Mouse (Mus musculus) inflammation-experienced regulatory T-cells, adult 6 months (primary cell): Measurements from ENCODE around the gene Ifit1. TPM values are rescaled to one million over a fixed set of nuclear protein-coding genes. Genes with fewer than 3 reads are reported as not detected.

ENCODE experiments used
- ATAC-seq: one replicate; pipeline ENCODE4 v1.8.0; 2017
- polyA plus RNA-seq, 3 experiments: library from polyadenylated mRNA; unstranded; fragments of 100-300 nt; shearing (Covaris generic); gene quantifications; one replicate each; pipeline ENCODE4 v1.2.1; 2017

Ifit1 gene
- polyA plus RNA-seq, 3 experiments from 2014 or later, result 33.8 to 38.0 (median 34.8) TPM

GRCm38 (mm10) chr19:34656511-34657298 is 16.0 kb downstream of the Ifit1 start:
- no peak for ATAC-seq

GRCm38 (mm10) chr19:34662067-34662507 is 21.4 kb downstream of the Ifit1 start:
- peak; percentile 95 for ATAC-seq

- ATAC-seq, result no peak
Observed at GRCm38 (mm10) chr19:34662740-34663139, 22.1 kb downstream of the Ifit1 start.

GRCm38 (mm10) chr19:34666127-34666526 is 25.5 kb downstream of the Ifit1 start:
- no peak for ATAC-seq

DNA sequence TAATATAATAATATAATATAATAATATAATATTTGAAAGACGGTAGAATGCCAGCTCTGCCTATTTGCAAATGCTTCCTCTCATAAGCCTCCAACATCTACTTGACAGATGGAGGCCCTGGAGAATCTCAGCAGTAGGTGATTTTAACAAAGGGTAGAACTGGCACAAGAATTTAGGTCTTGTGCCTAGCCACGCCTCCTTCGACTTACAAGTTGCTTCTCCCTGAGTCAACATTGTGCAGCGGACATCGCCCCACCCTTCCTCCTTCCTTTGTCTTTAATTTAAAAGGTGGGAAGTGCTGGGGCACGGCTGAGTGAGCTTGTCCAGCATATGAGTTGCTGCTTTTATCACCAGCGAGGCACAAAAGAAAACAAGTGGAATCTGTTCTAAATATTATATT is 32.8 kb downstream of the Ifit1 start:
- ATAC-seq, result no peak

GRCm38 (mm10) chr19:34678428-34678827 is 37.8 kb downstream of the Ifit1 start:
- no peak for ATAC-seq

DNA sequence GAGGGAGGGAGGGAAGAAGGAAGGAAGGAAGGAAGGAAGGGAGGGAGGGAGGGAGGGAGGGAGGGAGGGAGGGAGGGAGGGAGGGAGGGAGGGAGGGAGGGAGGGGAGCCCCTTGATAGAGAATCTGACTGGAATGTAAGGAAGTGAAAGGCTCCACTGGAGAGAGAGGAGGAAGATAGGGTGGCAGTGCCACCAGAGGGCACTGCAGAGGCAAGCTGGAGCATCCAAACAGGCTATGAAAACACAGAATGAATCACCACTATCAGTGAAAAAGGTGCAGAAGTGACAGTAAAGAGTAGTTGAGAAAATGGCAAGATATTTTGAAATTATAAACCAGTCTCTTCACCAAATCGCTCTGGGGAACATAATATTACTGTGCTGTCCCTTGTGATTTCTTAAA is 44.2 kb downstream of the Ifit1 start:
- ATAC-seq, result no peak

GRCm38 (mm10) chr19:34685530-34685929 is 44.9 kb downstream of the Ifit1 start:
- ATAC-seq, result no peak

GRCm38 (mm10) chr19:34691402-34691801 is 50.7 kb downstream of the Ifit1 start:
- no peak for ATAC-seq

DNA sequence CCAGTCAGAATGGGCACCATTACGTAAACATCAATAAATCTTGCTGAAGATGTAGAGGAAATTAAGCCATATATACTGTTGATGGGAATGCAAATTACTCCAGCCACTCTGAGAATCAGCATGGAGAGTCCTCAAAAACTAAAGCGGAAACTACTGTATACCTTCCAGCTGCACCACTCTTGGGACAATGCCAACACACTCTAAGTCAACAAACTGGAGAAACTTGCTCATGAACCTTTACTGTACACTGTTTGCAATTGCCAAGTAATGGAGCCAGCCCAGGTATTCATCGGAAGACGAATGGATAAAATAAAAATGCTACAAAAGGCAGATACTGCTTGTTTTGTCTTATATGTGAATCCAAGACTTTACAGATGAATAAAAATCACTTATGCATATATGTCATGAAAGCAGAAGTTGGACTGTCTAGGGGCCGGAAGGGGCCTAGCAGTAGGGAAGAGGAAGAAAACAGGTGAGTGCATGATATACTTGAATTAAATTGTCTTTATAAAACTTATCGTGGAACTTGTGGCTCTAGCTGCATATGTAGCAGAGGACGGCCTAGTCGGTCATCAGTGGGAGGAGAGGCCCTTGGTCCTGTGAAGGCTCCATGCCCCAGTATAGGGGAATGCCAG is 55.8 kb downstream of the Ifit1 start:
- ATAC-seq, result no peak

- no peak for ATAC-seq
Observed at GRCm38 (mm10) chr19:34697461-34697860, 56.8 kb downstream of the Ifit1 start.

- no peak for ATAC-seq
Observed at GRCm38 (mm10) chr19:34698432-34698831, 57.8 kb downstream of the Ifit1 start.

- no peak for ATAC-seq
Observed at GRCm38 (mm10) chr19:34698852-34699251, 58.2 kb downstream of the Ifit1 start.

GRCm38 (mm10) chr19:34699300-34699699 is 58.6 kb downstream of the Ifit1 start:
- no peak for ATAC-seq

Other genes starting within 250 kb of the Ifit1 start
- under 1 TPM in 1 of 3 experiments, not detected in 2; 0.26 TPM for gene Ch25h, start 165.7 kb upstream of the Ifit1 start, polyA plus RNA-seq
- 10 to 100 TPM; 64.4 to 96.0 (median 93.8) TPM for gene Lipa, start 113.4 kb upstream of the Ifit1 start, polyA plus RNA-seq
- gene Ifit2, start 90.2 kb upstream of the Ifit1 start, polyA plus RNA-seq, result 10 to 100 TPM; 21.6 to 26.7 (median 26.3) TPM
- gene Ifit3, start 57.3 kb upstream of the Ifit1 start, polyA plus RNA-seq, result 10 to 100 TPM; 19.4 to 35.1 (median 26.7) TPM
- gene Ifit1bl1, start 38.9 kb upstream of the Ifit1 start, polyA plus RNA-seq, result 100 to 1,000 TPM in 1 of 3 experiments, 10 to 100 TPM in 2; 76.3 to 104 (median 82.1) TPM
- gene Ifit3b, start 32.9 kb upstream of the Ifit1 start, polyA plus RNA-seq, result 1 to 10 TPM; 4.1 to 6.7 (median 6.2) TPM
- gene Ifit1bl2, start 128 bp upstream of the Ifit1 start, polyA plus RNA-seq, result 1 to 10 TPM; 1.1 to 1.3 (median 1.1) TPM
- gene Slc16a12, start 106.4 kb downstream of the Ifit1 start, polyA plus RNA-seq, result under 1 TPM in 1 of 3 experiments, not detected in 2; 0.18 TPM
- under 1 TPM; 0.35 to 0.83 (median 0.52) TPM for gene Pank1, start 238.6 kb downstream of the Ifit1 start, polyA plus RNA-seq